Mouse (Mus musculus): ENCODE data around the gene Gm49405. TPM values are rescaled to one million over a fixed set of nuclear protein-coding genes. Genes with fewer than 3 reads are reported as not detected.

Gm49405 gene
- polyA plus RNA-seq, 1 experiment from 2014 or later: 1.1 TPM

DNA sequence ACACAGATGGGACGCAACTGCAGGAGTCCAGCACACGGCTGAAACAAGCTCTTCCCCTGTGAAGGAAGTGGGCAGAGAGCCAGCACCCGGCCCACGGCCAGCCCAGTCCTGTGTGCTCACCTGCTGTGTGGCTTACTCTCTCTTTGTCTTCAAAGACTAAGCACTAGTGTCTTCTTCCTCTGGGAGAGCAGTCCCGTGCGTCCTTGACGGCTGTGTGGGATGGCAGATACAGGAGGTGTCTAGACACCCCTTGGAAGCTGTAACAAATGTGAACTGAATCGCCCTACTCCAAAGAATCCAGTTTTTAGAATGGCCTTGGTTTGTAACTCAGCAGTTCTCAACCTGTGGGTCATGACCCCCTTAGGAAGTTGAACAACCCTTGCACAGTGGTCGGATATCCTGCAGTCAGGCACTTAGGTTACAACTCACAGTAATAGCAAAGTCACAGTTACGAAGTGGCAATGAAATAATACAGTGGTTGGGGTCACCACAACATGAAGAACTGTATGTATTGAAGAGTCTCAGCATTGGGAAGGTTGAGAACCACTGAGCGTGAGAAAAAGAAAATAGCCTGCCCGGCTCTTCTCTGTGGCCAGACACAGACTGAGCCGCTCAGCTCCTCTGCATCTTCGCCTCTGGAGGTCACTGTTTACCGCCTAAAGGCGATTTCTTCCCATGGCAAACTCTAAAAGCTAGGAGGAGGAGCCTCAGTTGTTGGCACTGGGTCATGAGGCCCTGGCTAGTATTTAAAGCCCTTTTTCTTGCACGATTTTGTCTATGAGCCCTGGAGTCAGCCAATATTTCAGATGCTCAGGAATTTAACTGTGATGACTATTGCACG is 18.5 kb downstream of the Gm49405 start:
- H3K27ac ChIP-seq (replicated peaks): peak overlapping the region; percentile 53
- no peaks in the 10 kb centered on the region for H3K36me3 ChIP-seq (ENCODE audit: control insufficient read depth, insufficient read depth, low read length)
- no peaks in the 10 kb centered on the region for H3K9me3 ChIP-seq (ENCODE audit: control insufficient read depth, low read length)
- DNase-seq (ENCODE audit: low spot score) (peak; percentile 87), ATAC-seq (ENCODE audit: low FRiP score, low TSS enrichment) (peak; percentile 84)
- WGBS: 20% methylated on average over 18 of the region's 18 CpGs
- TF ChIP-seq CTCF (IDR thresholded peaks at IDR 0.05; ENCODE audit: low read depth) (peak; percentile 91), EP300 (optimal IDR thresholded peaks at IDR 0.05) (no peak)
- H3K4me2 ChIP-seq (replicated peaks; ENCODE audit: low read depth): no peak overlapping the region
- no peaks in the 10 kb centered on the region for H3K4me1 ChIP-seq (replicated peaks; ENCODE audit: control insufficient read depth, insufficient read depth)
- H3K4me3 ChIP-seq (ENCODE audit: low read depth, low read length): no peak overlapping the region
- no peaks in the 10 kb centered on the region for H3K27me3 ChIP-seq (ENCODE audit: control insufficient read depth, insufficient read depth, low read length)
- no peak overlapping the region for H3K9ac ChIP-seq (ENCODE audit: low read length)

DNA sequence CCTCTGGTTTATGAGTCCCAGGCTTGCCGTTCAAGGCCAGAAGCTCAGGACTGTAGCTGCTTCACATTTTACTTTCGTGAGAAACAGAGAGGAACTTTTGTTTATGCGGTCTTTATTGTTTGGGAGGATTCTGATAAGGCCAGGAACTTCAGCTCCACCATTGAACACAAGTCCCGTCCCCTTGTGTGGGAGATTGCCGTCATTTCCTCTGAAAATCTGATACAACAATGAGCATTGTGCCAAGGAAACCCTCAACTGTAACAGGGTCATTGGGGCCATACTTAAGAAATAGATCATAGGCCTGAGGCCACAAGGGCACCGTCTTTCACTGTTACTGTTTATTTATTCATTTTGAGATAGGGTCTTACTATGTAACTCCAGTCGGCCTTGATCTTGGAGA is 22.8 kb downstream of the Gm49405 start:
- no peak for DNase-seq (ENCODE audit: low spot score)
- WGBS: 61% methylated on average over 7 of the region's 7 CpGs
- no peak overlapping the region for H3K9ac ChIP-seq (ENCODE audit: low read length)
- no peaks in the 10 kb centered on the region for H3K4me1 ChIP-seq (replicated peaks; ENCODE audit: control insufficient read depth, insufficient read depth)
- H3K36me3 ChIP-seq (ENCODE audit: control insufficient read depth, insufficient read depth, low read length): no peaks in the 10 kb centered on the region
- no peak overlapping the region for H3K27ac ChIP-seq (replicated peaks)
- H3K9me3 ChIP-seq (ENCODE audit: control insufficient read depth, low read length): no peaks in the 10 kb centered on the region
- ATAC-seq (ENCODE audit: low FRiP score, low TSS enrichment): no peak
- TF ChIP-seq EP300 (optimal IDR thresholded peaks at IDR 0.05) (no peak), CTCF (IDR thresholded peaks at IDR 0.05; ENCODE audit: low read depth) (no peak)
- H3K27me3 ChIP-seq (ENCODE audit: control insufficient read depth, insufficient read depth, low read length): no peaks in the 10 kb centered on the region
- H3K4me3 ChIP-seq (ENCODE audit: low read depth, low read length): no peak overlapping the region
- no peak overlapping the region for H3K4me2 ChIP-seq (replicated peaks; ENCODE audit: low read depth)

DNA sequence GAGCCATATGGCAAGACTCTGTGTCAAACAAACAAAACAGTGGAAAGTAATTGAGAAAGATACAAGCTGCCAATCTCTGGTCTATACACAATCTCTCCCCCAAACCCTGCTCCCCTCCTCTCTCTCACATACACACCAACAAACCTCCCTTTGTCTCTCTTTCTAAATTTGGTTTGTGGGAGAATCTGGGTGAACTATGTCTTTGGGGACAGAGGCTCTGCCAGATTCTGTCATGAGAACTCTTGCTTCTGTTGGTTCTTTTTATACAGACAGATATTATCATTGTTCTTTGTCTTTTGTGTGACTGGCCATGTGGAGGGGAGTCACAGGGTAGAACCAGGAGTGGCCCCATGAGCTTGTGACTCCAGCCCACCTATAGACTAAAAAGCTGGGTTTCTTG is 27.1 kb downstream of the Gm49405 start:
- DNase-seq (ENCODE audit: low spot score): no peak
- Histone ChIP-seq H3K27ac (replicated peaks) (no peak overlapping the region), H3K9me3 (ENCODE audit: control insufficient read depth, low read length) (no peaks in the 10 kb centered on the region), H3K4me1 (replicated peaks; ENCODE audit: control insufficient read depth, insufficient read depth) (no peaks in the 10 kb centered on the region), H3K4me3 (ENCODE audit: low read depth, low read length) (no peak overlapping the region), H3K9ac (ENCODE audit: low read length) (no peak overlapping the region), H3K27me3 (ENCODE audit: control insufficient read depth, insufficient read depth, low read length) (no peaks in the 10 kb centered on the region), H3K36me3 (ENCODE audit: control insufficient read depth, insufficient read depth, low read length) (no peaks in the 10 kb centered on the region), H3K4me2 (replicated peaks; ENCODE audit: low read depth) (no peak overlapping the region)
- TF ChIP-seq EP300 (optimal IDR thresholded peaks at IDR 0.05) (no peak), CTCF (IDR thresholded peaks at IDR 0.05; ENCODE audit: low read depth) (no peak)
- ATAC-seq (ENCODE audit: low FRiP score, low TSS enrichment): no peak

DNA sequence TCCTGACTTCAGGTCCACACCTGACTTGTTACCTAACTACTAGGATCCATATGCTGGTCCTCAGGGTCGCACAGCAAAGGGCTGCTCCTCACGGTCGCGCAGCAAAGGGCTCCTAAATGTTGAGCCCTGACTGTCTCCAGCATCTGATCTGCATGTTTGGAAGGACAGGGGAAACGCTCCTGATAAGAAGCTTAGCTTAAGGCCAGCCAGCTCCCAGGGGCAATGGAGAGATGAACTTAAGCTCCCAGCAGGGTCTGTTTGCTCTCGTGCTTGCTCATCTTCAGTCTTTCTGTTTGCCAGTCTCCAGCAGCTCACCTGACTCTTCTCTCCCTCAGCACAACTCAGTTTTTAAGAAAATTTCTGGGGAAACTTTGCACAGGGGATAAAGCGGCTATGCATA is 32.2 kb downstream of the Gm49405 start:
- Histone ChIP-seq H3K9me3 (ENCODE audit: control insufficient read depth, low read length) (no peaks in the 10 kb centered on the region), H3K27me3 (ENCODE audit: control insufficient read depth, insufficient read depth, low read length) (no peaks in the 10 kb centered on the region), H3K4me2 (replicated peaks; ENCODE audit: low read depth) (no peak overlapping the region), H3K4me1 (replicated peaks; ENCODE audit: control insufficient read depth, insufficient read depth) (no peaks in the 10 kb centered on the region), H3K27ac (replicated peaks) (no peak overlapping the region), H3K4me3 (ENCODE audit: low read depth, low read length) (no peak overlapping the region), H3K9ac (ENCODE audit: low read length) (no peak overlapping the region), H3K36me3 (ENCODE audit: control insufficient read depth, insufficient read depth, low read length) (no peaks in the 10 kb centered on the region)
- TF ChIP-seq CTCF (IDR thresholded peaks at IDR 0.05; ENCODE audit: low read depth) (no peak), EP300 (optimal IDR thresholded peaks at IDR 0.05) (no peak)
- no peak for DNase-seq (ENCODE audit: low spot score)
- ATAC-seq (ENCODE audit: low FRiP score, low TSS enrichment): no peak
- 60% methylated on average over 7 of the region's 7 CpGs for WGBS

DNA sequence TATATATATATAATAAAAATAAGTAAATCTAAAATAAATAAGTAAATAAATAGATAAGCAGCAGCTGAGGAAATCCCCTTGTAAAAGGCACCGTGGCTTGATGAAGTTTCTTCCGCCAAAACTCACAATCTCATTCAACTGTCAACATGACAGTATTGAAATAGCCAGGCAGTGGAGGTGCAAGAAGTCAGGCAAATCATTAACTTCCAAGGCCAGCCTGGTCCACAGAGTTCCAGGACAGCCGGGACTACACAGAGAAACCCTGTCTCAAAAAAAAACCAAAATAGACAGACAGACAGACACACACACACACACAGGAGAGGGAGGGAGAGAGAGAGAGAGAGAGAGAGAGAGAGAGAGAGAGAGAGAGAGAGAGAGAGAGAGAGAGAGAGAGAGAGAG is 32.9 kb downstream of the Gm49405 start:
- H3K27ac ChIP-seq (replicated peaks): no peak overlapping the region; the same call in 1 of the 2 replicates
- ATAC-seq (ENCODE audit: low FRiP score, low TSS enrichment) (no peak), DNase-seq (ENCODE audit: low spot score) (peak; percentile 40)
- WGBS: 44% methylated on average over 3 of the region's 3 CpGs
- H3K4me2 ChIP-seq (replicated peaks; ENCODE audit: low read depth): no peak overlapping the region
- H3K9ac ChIP-seq (ENCODE audit: low read length): no peak overlapping the region
- no peaks in the 10 kb centered on the region for H3K36me3 ChIP-seq (ENCODE audit: control insufficient read depth, insufficient read depth, low read length)
- TF ChIP-seq EP300 (optimal IDR thresholded peaks at IDR 0.05) (no peak), CTCF (IDR thresholded peaks at IDR 0.05; ENCODE audit: low read depth) (no peak)
- H3K4me3 ChIP-seq (ENCODE audit: low read depth, low read length): no peak overlapping the region
- H3K27me3 ChIP-seq (ENCODE audit: control insufficient read depth, insufficient read depth, low read length): no peaks in the 10 kb centered on the region
- no peaks in the 10 kb centered on the region for H3K4me1 ChIP-seq (replicated peaks; ENCODE audit: control insufficient read depth, insufficient read depth)
- H3K9me3 ChIP-seq (ENCODE audit: control insufficient read depth, low read length): no peaks in the 10 kb centered on the region

DNA sequence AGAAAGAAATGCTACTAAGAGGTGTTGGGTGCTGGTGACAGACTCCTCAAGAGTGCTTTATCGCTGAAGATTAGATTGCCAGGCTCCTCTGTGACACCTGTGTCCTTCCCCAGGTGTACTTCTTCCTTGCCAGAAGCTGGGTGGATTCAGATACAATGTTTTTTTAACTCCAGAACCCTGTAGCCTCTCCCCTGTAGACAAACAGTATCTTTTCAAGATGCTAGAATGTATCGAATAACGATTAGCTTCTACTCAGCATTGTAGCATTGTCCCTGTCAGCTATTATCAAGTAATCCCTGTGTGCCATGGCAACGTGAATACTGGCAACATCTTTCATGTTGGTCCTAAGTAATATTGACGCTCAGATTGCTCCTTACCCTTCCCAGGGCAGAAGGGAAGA is 33.3 kb downstream of the Gm49405 start:
- WGBS: 48% methylated on average over 5 of the region's 5 CpGs
- Histone ChIP-seq H3K9ac (ENCODE audit: low read length) (no peak overlapping the region), H3K36me3 (ENCODE audit: control insufficient read depth, insufficient read depth, low read length) (no peaks in the 10 kb centered on the region), H3K27ac (replicated peaks) (peak overlapping the region; percentile 30; the same call in 1 of the 2 replicates), H3K9me3 (ENCODE audit: control insufficient read depth, low read length) (no peaks in the 10 kb centered on the region), H3K4me1 (replicated peaks; ENCODE audit: control insufficient read depth, insufficient read depth) (no peaks in the 10 kb centered on the region), H3K4me3 (ENCODE audit: low read depth, low read length) (no peak overlapping the region), H3K27me3 (ENCODE audit: control insufficient read depth, insufficient read depth, low read length) (no peaks in the 10 kb centered on the region), H3K4me2 (replicated peaks; ENCODE audit: low read depth) (no peak overlapping the region)
- DNase-seq (ENCODE audit: low spot score): no peak
- TF ChIP-seq CTCF (IDR thresholded peaks at IDR 0.05; ENCODE audit: low read depth): no peak
- TF ChIP-seq EP300 (optimal IDR thresholded peaks at IDR 0.05): no peak
- ATAC-seq (ENCODE audit: low FRiP score, low TSS enrichment): no peak
